Mouse (Mus musculus) testis, adult 2 months (tissue): ENCODE measurements around the gene Tpcn1.

Experiments used
- CTCF ChIP-seq: fragments of 200-500 bp; IDR thresholded peaks from 2 replicates; pipeline ENCODE4 v1.5.1; 2012; ENCODE audit warnings: low read depth, mild to moderate bottlenecking, inconsistent platforms, low read length, moderate library complexity; ENCODE audit not compliant: control insufficient read depth, insufficient read depth, insufficient replicate concordance
- POLR2A ChIP-seq: fragments of 200-500 bp; IDR thresholded peaks from 2 replicates; pipeline ENCODE4 v1.6.1; 2012; ENCODE audit warnings: low read depth, mild to moderate bottlenecking, inconsistent platforms, low read length, moderate library complexity; ENCODE audit not compliant: control insufficient read depth

- TF ChIP-seq CTCF: no peak
- TF ChIP-seq POLR2A: no peak
Observed at GRCm38 (mm10) chr5:120497071-120497470, 91.4 kb downstream of the Tpcn1 start.
